Mouse (Mus musculus) heart, embryonic 14.5 days (tissue): ENCODE results near the gene Lrg1. TPM values are rescaled to one million over a fixed set of nuclear protein-coding genes. Genes with fewer than 3 reads are reported as not detected.

Experiments used
- ATAC-seq: fragments of 200-750 bp; cut with Nextera tagmentation; 2 replicates; pipeline ENCODE4 v1.8.0; 2017; ENCODE audit warnings: low read depth, moderate TSS enrichment; ENCODE audit not compliant: insufficient number of reproducible peaks, insufficient read depth, low FRiP score
- H3K27ac ChIP-seq, 2 experiments: fragments of 200-500 bp in 1 of 2; fragments of 300-500 bp in 1 of 2; sonication (generic) in 1 of 2; replicated peaks in 1 of 2; 2 replicates each; pipeline ENCODE4 v1.5.1; 2012 to 2014; ENCODE audit warnings: low read depth in 2 of 2, low read length in 2 of 2, control low read depth in 1 of 2, mild to moderate bottlenecking in 1 of 2, mixed read lengths in 1 of 2; ENCODE audit not compliant: control insufficient read depth in 1 of 2, insufficient read depth in 1 of 2
- H3K27me3 ChIP-seq: fragments of 300-500 bp; sonication (generic); 2 replicates; pipeline ENCODE4 v1.6.1; 2014; ENCODE audit warnings: mild to moderate bottlenecking, low read length, control low read depth; ENCODE audit not compliant: control insufficient read depth, insufficient read depth
- H3K36me3 ChIP-seq: fragments of 300-500 bp; sonication (generic); 2 replicates; pipeline ENCODE4 v1.6.1; 2014; ENCODE audit warnings: mild to moderate bottlenecking, control low read depth, low read length, mixed read lengths; ENCODE audit not compliant: control insufficient read depth, insufficient read depth
- H3K4me1 ChIP-seq, 2 experiments: fragments of 200-500 bp in 1 of 2; fragments of 300-500 bp in 1 of 2; sonication (generic) in 1 of 2; 2 replicates each; pipeline ENCODE4 v1.6.1; 2012 to 2014; ENCODE audit warnings: low read length in 2 of 2, control low read depth in 1 of 2, mixed read lengths in 1 of 2; ENCODE audit not compliant: control insufficient read depth in 2 of 2, insufficient read depth in 2 of 2
- H3K4me2 ChIP-seq: fragments of 300-500 bp; sonication (generic); 2 replicates; pipeline ENCODE4 v1.6.1; 2014; ENCODE audit warnings: mild to moderate bottlenecking, low read length
- H3K4me3 ChIP-seq, 2 experiments: fragments of 200-500 bp in 1 of 2; fragments of 300-500 bp in 1 of 2; sonication (generic) in 1 of 2; 2 replicates each; pipeline ENCODE4 v1.5.1; 2012 to 2014; ENCODE audit warnings: low read length in 2 of 2, mild to moderate bottlenecking in 2 of 2, control low read depth in 1 of 2, low read depth in 1 of 2, moderate library complexity in 1 of 2; ENCODE audit not compliant: control insufficient read depth in 1 of 2, insufficient read depth in 1 of 2
- H3K9ac ChIP-seq: fragments of 300-500 bp; sonication (generic); 2 replicates; pipeline ENCODE4 v1.6.1; 2014; ENCODE audit warnings: mild to moderate bottlenecking, low read length
- H3K9me3 ChIP-seq: fragments of 300-500 bp; sonication (generic); 2 replicates; pipeline ENCODE4 v1.6.1; 2016; ENCODE audit warnings: low read length, control low read depth; ENCODE audit not compliant: control insufficient read depth
- WGBS: fragments of 180-500 bp; shearing (Covaris S2); extraction: QIAGEN DNeasy Blood & Tissue Kit; methylation state at CpG from one replicate; pipeline ENCODE4 v1.1.7; 2014; 5-methylcytosine and 5-hydroxymethylcytosine counted together
- polyA plus RNA-seq: library from polyadenylated mRNA; unstranded; fragments of >200 nt; fragmentation: Nextera tagmentation; extraction: Ambion mirVana; gene quantifications from 2 replicates; pipeline ENCODE4 v1.2.1, GENCODE M21; 2014

The Lrg1 gene
- polyA plus RNA-seq, 1 experiment from 2014 or later, result 0.32 TPM

DNA sequence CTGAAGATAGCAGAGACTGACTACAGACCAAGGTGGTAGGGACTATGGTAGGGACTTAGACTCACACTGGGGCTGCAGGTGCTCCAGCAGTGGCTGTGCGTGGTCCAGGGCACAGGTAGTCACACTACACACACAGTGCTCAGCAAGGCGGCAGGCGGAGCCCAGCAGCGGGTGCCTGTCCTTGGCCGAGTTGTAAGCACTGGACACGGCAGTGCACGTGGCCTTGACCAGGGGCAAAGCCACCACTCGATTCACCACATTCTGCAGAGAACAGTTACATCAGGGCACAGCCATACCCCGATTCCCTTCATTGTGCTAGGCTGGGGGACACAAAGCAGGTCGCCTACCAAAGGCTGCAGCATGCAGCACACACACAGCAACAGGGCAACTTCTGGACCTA lies 5.6 kb downstream of the Lrg1 start:
- Histone ChIP-seq H3K9me3 (no peaks in the 10 kb centered on the region), H3K9ac (no peak overlapping the region), H3K27me3 (peaks cover 43% of the 10 kb centered on the region), H3K4me2 (no peak overlapping the region), H3K36me3 (no peaks in the 10 kb centered on the region), H3K4me1 (peaks cover 15 to 17% of the 10 kb centered on the region in 2 experiments), H3K27ac (no peak overlapping the region), H3K4me3 (no peak overlapping the region)
- no peak for ATAC-seq
- WGBS, result 68% methylated on average over 10 of the region's 10 CpGs

DNA sequence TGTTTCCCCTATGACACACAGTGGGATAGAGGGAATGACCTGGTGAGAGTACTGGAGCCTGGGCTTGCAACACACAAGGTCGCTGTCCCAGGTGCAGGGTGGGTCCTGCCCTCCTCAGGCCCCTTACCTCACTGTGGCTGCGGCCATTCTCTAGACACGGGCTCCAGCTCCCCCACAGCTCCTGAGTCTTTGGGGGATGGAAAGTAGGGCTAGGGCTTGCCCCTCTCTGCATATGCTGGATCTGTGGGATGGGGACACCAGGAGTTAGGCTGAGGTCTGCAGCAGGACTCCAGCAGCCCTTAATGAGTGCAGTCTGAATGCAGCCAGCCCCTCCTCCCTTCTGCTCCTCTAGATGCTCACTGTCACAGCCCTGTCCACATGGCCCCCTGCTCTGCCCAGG lies 9.1 kb downstream of the Lrg1 start:
- peaks cover 16% of the 10 kb centered on the region for H3K27me3 ChIP-seq
- no peak overlapping the region for H3K27ac ChIP-seq
- no peak overlapping the region for H3K4me2 ChIP-seq
- ATAC-seq, result no peak
- H3K9me3 ChIP-seq, result no peaks in the 10 kb centered on the region
- no peak overlapping the region for H3K9ac ChIP-seq
- H3K36me3 ChIP-seq, result no peaks in the 10 kb centered on the region
- 60% methylated on average over 3 of the region's 3 CpGs for WGBS
- H3K4me1 ChIP-seq, result peaks cover 6 to 19% of the 10 kb centered on the region in 2 experiments
- no peak overlapping the region for H3K4me3 ChIP-seq

DNA sequence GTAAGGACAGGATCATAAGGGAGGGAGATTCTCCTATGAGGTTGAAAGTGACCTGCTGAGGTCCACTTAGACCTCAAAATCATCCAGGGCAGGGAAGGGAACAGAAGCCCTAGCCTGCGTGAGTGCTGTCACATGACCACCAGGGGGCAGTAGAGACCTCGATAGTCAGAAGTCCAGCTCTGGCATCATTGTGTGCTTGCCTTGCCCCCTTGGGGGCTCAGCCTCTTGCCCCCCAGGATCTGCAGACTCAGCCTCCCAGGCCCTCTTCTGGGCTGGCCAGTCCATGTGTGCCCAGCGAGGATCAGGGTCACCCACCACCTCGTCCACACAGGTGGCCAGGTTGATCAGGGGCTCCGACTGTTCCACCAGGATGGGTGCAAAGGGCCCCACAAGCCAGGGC lies 9.9 kb downstream of the Lrg1 start:
- no peak overlapping the region for H3K9ac ChIP-seq

DNA sequence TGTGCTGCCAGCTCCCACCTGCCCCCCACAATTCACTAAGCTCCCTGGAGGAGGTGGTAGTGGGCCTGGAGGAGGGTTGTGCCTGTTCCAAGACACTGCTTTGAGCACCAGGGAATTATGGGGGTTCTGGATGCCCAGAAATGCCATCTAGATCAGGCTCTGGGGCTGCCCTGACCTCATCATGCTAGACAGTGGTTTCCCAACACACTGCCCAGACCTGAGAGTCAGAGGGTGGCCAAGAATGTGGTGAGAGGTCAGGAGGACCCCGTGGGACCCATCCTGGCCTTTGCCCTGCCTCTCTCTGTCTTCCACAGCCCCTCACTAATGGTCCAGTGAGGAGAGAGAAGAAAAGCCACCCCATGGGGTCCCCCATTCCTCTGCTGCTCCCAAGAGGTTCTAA lies 10.8 kb downstream of the Lrg1 start:
- Histone ChIP-seq H3K4me1 (peaks cover 2 to 14% of the 10 kb centered on the region in 2 experiments; a peak in 3 of 4 replicates), H3K4me2 (no peak overlapping the region), H3K4me3 (no peak overlapping the region), H3K9ac (no peak overlapping the region), H3K27me3 (peaks cover 3% of the 10 kb centered on the region; the same call in 1 of the 2 replicates), H3K9me3 (no peaks in the 10 kb centered on the region), H3K36me3 (no peaks in the 10 kb centered on the region), H3K27ac (no peak overlapping the region)
- WGBS, result 76% methylated on average over 1 of the region's 1 CpGs
- ATAC-seq, result no peak

More for the DNA sequence above, 9.9 kb downstream of the Lrg1 start:
- Histone ChIP-seq H3K9me3 (no peaks in the 10 kb centered on the region), H3K27me3 (peaks cover 9% of the 10 kb centered on the region), H3K27ac (no peak overlapping the region), H3K4me3 (no peak overlapping the region), H3K36me3 (no peaks in the 10 kb centered on the region), H3K4me1 (peaks cover 2 to 14% of the 10 kb centered on the region in 2 experiments; a peak in 3 of 4 replicates), H3K4me2 (no peak overlapping the region)
- ATAC-seq, result no peak
- 45% methylated on average over 5 of the region's 5 CpGs for WGBS

DNA sequence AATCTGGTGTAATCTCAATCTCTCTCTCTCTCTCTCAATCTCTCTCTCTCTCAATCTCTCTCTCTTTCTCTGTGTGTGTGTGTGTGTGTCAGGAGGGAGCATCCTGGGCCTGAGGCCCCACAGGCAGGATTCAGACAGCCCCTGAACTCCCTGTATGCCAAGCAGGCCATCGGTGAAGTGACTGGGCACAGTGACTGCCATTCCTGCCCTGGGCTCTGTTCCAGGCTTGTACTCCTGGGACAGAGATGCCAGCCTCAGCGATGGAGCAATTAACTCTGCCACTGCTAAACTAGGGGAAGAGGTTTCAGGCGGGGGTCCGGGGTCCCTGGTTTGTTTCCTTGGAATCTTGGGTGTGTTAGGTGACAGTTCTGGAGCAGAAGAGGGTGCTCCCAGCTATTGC lies 11.2 kb downstream of the Lrg1 start:
- H3K27me3 ChIP-seq, result no peaks in the 10 kb centered on the region; the same call in 1 of the 2 replicates
- H3K4me2 ChIP-seq, result no peak overlapping the region
- peaks cover 2 to 14% of the 10 kb centered on the region in 2 experiments; a peak in 3 of 4 replicates for H3K4me1 ChIP-seq
- no peak overlapping the region for H3K4me3 ChIP-seq
- H3K9ac ChIP-seq, result no peak overlapping the region
- no peaks in the 10 kb centered on the region for H3K36me3 ChIP-seq
- no peaks in the 10 kb centered on the region for H3K9me3 ChIP-seq
- no peak overlapping the region for H3K27ac ChIP-seq
- no peak for ATAC-seq
- WGBS, result 77% methylated on average over 4 of the region's 4 CpGs

DNA sequence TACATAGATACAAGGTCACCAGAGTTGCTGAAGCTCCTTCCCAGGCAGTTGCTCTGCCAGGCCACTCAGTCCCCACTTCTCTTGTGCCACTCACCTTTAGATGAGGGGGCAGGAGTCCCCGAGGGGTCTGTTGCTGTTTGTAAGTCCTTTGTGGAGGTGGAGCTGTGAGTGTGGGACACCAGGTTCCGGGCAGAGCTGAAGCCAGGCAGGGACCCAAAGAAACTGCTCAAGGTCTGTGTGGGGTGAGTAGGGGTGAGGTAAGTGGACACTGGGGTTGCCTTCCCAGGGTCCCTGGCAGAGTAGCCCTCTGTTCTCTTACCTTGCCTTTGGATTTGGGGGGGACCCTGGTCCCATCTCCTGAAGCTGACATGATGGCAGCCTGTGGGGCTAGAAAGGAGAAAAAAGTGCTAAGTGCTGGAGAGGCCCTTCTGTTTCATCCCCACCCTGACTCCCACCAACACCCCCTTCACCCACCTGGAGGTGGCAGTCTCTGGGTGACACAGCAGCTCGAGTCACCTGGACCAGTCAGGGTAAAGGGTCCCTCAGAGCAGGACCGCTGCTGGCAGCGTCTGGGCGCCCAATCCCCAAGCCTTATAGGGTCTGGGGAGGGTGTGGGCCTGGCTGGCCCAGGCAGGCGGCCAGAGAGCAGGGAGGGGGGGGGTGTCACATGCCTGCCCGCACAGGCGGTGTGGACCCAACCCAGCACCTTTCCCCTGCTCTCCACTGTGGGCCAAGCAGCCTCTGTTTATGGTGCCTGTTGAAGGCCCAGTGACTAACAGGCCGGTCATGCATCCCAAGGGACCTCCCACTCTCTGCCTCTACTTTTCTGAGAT lies 12.4 kb downstream of the Lrg1 start, which contains the start of gene Plin4:
TSS of gene Plin4 (minus strand) at position 585 of the 833 bp plus-strand sequence.
- peaks cover 2 to 14% of the 10 kb centered on the region in 2 experiments; a peak in 3 of 4 replicates for H3K4me1 ChIP-seq
- H3K27ac ChIP-seq, result 0 out of 4 replicates have a peak within 1 kb of the TSS, but pooled peaks of 1 of the 2 experiments have one; percentile 19
- 0 out of 2 replicates have a peak within 1 kb of the TSS, but pooled peaks have one; percentile 1 for H3K9ac ChIP-seq
- H3K9me3 ChIP-seq, result no peaks in the 10 kb centered on the region
- 46% methylated on average over 10 of the region's 10 CpGs for WGBS
- H3K4me2 ChIP-seq, result no peak within 1 kb of the TSS
- H3K27me3 ChIP-seq, result no peaks in the 10 kb centered on the region
- no peak within 1 kb of the TSS for H3K4me3 ChIP-seq
- ATAC-seq, result peak; percentile 69
- H3K36me3 ChIP-seq, result no peaks in the 10 kb centered on the region

DNA sequence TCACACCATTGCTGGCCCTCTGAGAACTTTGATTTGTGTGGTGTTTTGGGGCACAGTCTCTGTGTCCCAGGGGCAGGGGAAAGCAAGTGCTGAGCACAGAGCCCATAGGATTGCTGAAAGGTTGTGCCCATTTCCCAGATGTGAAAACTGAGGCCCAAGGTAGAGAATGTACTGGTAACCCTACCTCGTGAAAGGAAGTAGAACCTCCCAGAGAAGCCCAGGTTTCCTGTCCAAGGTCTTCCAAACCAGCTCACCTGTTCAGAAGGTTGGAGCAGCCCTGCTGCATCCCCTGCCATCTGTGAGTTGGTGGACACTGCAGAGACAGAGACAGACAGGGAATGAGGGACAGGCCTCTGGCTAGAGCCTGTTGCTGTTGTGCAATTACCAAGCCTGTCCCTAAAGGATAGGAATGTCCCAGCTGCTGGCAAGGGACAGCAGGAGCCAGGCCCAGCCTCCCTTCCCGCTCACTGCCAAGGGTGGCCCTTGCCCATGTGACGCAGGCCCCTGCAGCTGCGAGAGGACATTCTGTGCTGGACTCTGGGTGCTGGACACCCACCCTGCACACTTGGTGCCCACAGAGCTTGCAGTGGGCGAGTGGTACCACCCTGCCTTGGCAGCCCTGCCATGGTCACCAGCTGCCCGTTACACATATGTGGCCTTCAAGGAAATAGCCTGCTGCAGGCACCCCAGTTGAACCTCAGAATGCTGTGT lies 13.3 kb downstream of the Lrg1 start:
- H3K4me2 ChIP-seq, result no peak overlapping the region
- H3K27me3 ChIP-seq, result no peaks in the 10 kb centered on the region
- H3K9me3 ChIP-seq, result no peaks in the 10 kb centered on the region
- WGBS, result 76% methylated on average over 6 of the region's 6 CpGs
- H3K4me1 ChIP-seq, result peaks cover 2 to 14% of the 10 kb centered on the region in 2 experiments; a peak in 3 of 4 replicates
- H3K27ac ChIP-seq, result no peak overlapping the region
- ATAC-seq, result peak; percentile 38; the same call in 1 of the 2 replicates
- H3K4me3 ChIP-seq, result no peak overlapping the region
- no peak overlapping the region for H3K9ac ChIP-seq
- peaks cover 2% of the 10 kb centered on the region; the same call in 1 of the 2 replicates for H3K36me3 ChIP-seq
